Mouse (Mus musculus) brain, adult 10 weeks (tissue): Measurements from ENCODE around the gene Hic1. TPM values are rescaled to one million over a fixed set of nuclear protein-coding genes. Genes with fewer than 3 reads are reported as not detected.

Experiments
- polyA plus RNA-seq: library from polyadenylated mRNA; stranded (reverse); fragments of 350-450 nt; fragmentation: Illumina TruSeq; extraction: RNeasy Lipid Tissue Mini Kit (QIAGEN cat#74804); gene quantifications from one replicate; pipeline ENCODE4 v1.2.3, GENCODE M21; 2015; ENCODE audit warnings: low read depth, low replicate concordance

Gene Hic1
- 1.7 TPM for polyA plus RNA-seq

DNA sequence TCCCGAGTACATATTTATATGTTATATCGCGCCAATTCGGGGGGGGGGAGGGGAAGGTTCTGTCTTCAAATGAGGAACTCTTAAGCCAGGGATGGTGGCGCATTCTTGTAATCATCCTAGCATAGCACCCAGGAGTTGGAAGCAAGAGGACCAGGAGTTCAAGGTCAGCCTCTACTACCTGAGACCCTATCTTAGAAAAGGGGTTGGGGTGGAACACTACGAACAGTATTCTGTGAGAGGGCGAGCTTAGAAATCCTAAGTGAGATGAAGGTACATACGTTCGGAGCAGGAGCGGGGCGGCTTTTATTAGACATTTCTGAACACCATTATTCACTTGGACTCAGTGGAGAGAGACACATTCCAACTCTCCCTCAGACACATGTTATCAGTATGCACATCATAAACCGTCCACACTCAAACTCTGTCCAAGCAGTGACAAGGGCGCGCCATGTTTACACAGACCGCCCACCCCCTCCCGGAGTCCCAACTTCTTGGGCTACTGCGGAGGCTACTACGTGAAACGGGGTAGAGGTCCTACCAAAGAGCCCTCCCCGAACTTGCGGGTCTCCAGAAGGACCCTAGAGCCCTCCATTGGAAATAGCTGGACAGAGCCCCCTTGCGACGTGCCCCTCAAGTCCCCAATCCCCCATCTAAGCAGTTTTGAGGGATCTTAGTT is at the start of gene Hic1:
Gene Hic1, minus strand, starts transcription at position 115 of the 676 bp plus-strand sequence.

DNA sequence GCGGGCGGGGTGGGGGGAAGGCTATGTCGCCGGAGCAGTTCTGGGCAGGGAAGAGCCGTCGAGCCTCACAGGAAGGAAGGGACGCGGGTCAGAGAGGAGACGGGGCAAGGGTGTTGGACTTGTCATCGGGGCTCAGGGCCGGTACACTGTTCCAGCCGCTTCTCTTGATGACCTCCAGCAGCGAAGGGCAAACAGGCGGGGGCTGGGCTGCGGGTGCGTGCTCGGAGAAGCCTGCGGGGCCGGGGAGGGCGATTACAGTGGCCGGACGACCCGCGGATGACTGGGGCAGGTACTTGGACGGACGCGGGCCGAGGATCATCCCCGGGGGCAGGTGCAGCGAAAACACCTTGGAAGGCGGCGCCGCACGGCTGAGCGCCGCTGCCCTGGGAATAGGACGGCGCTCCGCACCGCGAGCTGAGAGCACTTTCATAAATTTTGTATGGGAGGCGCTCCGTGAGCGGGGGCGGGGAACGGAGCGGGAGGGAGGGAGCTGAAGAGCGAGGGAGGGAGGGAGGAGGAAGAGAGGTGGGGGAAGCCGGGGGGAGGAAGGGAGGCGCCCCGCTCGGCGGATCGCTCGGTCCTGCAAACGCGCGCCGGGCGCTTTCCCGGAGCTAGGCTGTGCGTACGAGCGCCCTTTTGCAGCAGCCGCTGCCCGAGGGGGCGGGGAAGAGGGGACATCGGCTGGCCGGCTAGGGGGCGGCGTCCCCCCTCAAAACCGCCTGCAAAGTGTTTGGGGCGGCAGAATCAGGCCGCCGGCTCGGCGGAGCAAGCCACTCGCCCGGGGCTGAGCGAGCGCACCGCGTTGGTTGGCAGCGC is 24.1 kb upstream of the Hic1 start, which contains the start of gene Rtn4rl1:
Gene Rtn4rl1, plus strand, starts transcription at position 528 of the 816 bp plus-strand sequence.

DNA sequence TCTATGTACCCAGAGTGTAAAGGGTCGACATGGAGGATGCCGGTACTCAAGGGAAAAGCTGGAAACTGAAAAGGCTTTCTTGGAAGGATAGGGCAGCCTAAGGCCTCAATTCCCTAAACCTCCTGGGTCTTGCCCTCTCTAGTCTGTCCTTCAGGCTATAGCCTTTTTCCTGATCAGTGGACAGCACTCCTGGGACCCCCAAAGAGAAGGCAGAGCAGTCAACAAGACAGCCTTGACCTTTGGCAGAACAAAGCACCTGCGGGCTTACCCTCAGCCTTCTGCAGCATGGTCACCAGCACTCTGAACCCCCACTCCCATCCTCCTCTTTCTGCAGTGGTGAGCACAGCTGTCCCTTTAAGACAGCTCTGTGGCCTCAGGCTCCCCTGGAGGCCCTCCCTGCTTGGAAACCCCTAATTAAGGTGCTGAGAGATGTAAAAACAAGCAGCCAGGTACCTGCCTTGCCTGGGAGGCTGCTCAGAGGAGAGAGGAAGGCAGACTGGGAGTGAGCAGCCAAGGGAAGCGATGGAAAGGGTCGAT is 21.7 kb upstream of the Hic1 start, which contains the start of gene Dph1:
Gene Dph1, minus strand, starts transcription at position 337 of the 537 bp plus-strand sequence.

DNA sequence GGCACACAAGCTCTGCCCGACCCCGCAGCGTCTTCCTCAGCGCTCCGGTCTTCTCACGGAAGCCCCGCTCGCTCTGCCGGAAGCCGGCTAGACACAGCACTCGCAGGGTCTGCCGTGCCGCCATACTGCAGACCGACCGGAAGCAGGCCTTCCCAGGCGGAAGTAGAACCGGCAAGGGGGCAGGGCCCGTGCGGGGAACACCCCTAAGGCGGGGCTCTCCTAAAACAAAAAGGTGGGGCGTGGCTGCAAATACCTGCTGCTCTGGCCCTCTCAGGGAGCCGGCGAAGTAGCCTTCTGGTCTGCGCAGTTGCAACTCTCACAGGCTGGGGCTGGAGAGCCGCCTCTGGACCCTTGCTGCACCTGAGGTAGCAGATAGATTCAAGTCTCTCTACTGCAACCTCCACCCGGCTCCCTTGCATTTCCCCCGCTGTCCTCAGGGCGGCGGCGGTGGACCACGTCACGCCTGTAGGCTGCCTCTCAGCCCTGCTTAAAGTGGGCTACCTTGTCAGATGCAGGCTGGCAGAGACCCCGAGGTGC is 9.4 kb upstream of the Hic1 start, which contains the start of gene Ovca2:
Gene Ovca2, minus strand, starts transcription at position 164 of the 537 bp plus-strand sequence.

Other genes starting within 250 kb of the Hic1 start
- 18.1 TPM for gene Smg6, start 243.7 kb downstream of the Hic1 start, polyA plus RNA-seq
- gene Srr, start 243.6 kb downstream of the Hic1 start, polyA plus RNA-seq: 73.8 TPM
- gene Ovca2, start 9.3 kb upstream of the Hic1 start, polyA plus RNA-seq: 13.2 TPM
- gene Dph1, start 21.7 kb upstream of the Hic1 start, polyA plus RNA-seq: 16.6 TPM
- 38.6 TPM for gene Rtn4rl1, start 24.3 kb upstream of the Hic1 start, polyA plus RNA-seq
- gene Rpa1, start 178.8 kb upstream of the Hic1 start, polyA plus RNA-seq: 56.3 TPM
- 8.3 TPM for gene Smyd4, start 178.9 kb upstream of the Hic1 start, polyA plus RNA-seq